Mouse (Mus musculus) ovary, postnatal 10 days (tissue): ENCODE measurements around the gene Coro2b.
"Not testable (repeated sequence)": the region's sequence is repeated elsewhere in the genome, so short reads cannot be mapped to it uniquely, and the experiment has no call there.

Source experiments
- DNase-seq: peaks from one replicate; pipeline ENCODE4 v3.0.0; 2022; ENCODE audit warnings: low spot score

The Coro2b gene

DNA sequence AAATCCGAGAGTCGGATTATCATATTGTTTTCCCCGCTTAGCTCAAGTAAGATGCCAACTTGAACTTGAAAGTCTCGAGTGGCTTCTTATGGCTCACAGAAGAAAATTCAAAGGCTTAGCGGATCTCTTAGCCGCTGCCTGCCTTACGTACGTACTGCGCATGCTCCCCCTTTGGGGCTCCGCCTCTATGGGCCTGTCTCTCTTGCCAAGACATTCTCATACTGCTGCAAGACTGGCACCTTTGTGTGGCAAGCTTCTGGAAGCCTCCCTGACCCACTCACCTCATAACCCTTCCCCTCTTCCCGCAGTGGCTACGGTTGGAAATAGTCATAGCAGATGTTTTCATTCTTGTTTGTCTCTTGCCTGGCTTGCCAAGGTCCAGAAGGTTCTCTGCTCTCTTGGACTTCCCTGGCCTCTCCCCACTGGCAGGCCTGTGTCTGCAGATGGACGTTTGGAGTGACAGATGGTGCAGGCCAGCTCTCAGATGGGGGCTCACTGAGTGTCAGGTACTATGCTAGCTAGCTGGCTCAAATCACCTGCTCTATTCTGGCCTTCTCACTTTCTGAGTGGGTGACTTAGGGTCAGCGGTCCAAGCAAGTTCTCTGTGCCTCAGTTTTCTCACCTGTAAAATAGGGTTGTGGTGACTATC lies 65.2 kb downstream of the Coro2b start:
- no peak for DNase-seq

DNA sequence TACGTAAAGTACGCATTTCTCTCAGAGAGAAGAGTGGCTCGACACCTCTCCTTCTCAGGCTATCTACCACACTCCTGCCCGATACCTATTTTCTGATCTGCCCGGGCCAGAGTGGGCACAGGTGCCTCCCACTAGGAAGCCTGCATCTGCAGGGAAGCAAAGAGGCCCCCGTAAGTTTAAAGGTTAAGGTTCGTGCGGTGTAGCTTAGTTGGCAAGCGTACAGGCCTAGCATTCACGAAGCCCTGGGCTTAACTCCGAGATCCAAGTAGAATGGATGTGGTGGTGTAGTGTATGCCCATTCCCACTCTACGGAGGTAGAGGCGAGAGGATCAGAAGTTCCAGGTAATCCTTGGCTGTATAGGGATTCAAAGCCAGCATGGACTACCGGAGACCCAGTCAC lies 65.8 kb downstream of the Coro2b start:
- DNase-seq, result no peak

DNA sequence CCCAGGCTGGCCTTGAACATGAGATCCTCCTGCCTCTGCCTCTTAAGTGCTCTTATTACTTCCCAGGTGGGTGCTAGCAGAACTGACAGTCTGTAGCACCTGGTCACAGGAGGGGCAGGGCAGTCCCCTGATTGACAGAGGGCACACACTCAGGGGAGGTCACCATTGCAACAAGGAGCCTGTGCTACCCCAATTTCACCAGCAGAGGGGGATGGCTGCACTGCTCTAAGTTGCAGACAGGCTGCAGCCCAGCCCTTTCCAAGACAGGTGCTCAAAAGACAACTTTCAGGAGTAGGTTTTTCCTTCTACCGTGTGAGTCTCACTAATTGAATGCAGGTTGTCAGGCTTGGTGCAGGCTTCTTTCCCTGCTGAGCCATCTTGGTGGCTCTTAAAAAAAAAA lies 66.4 kb downstream of the Coro2b start:
- DNase-seq, result peak; percentile 38

DNA sequence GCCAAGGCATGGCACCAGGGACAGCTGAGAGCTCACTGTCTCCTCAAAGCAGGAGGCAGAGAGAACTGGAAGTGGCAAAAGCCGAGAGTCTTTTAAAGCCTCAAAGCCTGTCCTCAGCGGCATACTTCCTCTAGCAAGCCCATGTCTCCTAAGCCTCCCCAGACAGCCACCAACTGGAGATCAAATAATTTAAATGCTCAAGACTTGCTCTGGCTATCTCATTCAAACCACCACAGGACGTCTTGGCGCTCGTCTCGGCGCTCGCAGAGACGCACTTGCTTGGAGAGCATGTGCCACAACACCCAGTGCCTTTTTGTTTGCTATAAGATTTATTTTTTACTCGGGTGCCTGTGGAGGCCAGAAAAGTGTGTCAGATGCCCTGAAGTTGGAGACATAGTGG lies 67.1 kb downstream of the Coro2b start:
- DNase-seq, result no peak

DNA sequence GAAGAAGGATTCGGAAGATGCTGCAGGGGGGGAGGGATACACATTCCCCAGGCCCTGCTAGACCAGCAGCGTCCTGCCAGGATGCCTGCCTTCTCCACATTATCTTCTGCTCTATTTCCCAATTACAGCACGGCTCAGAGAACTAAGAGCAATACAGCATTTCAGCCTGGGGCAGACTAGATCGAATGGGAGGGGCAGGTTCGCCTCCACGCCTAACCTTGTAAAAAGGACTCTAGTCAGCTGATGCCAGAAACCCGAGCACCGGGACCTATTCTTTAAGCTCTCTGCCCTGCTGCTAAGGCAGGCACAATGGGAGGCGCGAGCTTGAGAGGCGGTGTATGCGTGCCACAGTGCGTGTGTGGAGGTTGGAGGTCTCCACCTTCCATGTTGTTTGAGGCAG lies 67.7 kb downstream of the Coro2b start:
- no peak for DNase-seq

DNA sequence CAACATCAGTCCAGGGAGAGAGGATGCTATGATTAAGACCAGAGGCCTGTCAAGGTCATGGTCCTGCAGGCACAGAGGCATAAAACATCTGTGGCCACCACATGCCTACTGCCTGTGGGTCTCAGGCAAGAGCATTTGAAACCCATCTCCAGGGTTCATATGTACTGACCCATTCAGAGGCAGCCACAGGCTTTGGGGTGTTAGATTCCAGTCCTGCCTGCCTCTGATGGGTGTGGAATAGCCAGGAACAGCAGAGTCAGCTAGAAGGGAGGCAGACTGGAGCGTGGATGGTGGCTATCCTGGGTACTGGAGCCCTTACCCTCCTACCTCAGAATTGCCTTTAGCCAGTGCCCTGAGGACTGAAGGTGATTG lies 69.4 kb downstream of the Coro2b start:
- no peak for DNase-seq

DNA sequence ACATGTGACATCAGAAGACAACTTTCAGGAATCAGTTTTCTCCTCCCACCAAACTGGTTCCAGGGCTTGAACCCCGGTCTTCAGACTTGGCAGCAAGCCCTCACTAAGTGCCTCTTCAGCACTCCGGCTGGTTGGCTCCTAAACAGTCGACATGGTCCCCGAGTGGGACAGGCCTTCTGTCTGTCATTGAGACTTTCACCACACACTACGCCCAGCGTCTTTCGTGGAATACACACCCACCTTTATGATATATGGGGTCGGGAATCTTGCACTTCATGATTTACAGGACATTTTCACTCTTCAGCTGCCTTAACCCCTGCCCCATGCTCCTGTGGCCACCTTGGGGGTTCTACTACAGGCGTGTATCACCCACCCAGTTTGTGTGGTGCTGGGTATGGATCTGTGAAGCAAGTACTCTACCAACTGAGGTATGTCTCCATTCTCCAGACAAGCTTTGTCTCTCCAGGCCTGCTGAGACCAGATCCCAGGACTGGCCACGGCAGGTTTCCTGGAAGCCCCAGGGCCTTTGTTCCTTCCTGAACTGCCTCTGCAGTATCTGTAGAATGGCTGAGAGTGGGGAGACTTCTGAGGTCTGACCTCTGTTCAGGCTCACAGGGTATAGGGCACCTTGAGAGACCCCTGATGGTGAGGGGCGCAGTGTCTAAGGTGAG lies 70.0 kb downstream of the Coro2b start:
- DNase-seq, result no peak

DNA sequence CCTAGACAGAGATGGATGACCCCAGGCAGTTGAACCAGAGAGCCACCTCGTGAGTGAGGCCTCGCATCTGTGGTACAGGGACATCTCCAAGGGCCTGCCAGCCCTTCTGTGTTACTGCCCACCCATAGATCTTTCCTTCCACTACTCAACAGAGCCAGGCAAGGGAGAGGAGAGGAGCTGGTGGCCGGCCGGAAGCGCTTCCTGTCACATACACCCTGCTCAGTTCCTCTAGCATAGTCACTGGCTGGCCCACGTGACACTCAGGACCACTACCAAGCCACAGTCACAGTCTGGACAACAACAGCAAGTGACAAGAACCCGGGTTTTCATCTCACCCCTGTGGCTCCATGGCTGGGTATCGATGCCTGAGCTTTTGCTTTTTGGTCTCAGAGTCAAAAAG lies 70.8 kb downstream of the Coro2b start:
- DNase-seq, result no peak

DNA sequence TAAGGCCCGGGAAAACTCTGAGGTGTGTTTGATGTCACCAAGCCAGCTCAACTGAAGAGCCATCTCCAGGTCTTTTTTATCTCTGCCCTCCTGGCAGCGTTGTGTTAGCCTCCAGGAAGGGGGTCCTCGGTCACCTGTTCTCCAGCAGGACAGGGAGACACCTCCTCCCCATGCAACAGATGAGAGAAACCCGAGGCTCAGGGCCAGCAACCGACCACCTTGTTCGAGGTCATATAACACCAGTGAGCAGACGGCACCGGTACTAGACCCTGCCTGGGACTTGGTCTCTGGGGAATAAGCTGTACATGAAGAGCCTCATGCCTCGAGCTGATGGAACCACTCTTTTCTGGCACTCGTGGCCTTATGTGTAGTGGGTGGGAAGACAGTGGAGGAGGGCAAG lies 72.1 kb downstream of the Coro2b start:
- no peak for DNase-seq

DNA sequence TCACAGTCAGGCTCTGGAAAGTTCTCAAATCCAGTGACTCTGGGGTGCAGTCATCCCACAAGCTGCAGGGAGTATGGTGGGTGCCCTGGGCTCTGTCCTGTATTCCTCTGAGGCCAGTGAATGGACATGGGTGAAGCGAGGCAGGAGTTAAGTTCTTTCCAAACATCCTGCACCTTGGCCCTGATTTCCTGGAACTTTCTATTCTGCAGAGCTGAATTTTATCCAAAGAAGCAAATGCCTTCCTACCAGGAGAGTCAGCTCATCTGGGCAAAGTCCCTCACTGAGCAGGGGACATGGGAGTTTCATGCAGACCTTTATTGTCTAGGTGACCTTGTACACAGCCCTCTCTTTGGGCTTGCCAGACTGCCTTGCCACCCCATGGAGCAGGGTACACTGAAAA lies 75.1 kb downstream of the Coro2b start:
- no peak for DNase-seq

DNA sequence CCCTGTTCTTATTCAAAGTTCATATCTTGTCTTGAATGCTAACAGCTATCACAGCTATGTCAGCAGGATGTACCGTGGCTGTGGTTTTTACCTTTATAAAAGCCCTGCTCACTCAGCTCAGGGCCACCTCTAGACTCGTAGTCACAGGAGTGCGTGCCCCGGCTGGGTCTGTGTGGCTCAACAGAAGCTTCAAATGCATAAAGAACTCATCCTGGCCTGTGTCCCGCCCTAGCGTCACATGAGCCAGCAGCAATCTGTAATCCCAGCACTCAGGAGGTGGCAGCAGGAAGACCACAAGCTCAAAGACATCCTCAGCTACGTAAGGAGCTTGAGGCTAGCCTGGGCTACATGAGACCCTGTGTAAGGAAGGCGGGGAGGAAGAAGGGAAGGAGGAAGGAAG lies 75.7 kb downstream of the Coro2b start:
- DNase-seq, result no peak

DNA sequence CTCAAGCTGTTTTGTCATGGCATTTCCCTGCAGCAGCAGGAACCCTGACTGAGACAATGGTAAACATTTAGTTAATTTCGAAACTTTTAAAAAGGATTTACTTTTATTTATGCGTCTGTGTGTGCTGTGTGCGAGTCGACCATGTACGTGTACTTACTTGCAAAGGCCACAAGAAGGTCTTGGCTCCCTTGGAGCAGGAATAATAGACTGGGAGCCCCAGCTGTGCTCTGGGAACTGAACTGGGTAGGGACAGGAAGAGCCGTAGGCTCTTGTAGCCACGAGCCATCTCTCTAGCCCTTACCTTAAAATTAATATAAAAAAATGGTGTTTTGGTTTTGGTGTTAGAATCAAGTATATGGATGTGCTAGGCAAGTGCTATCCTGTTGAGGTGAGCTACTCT lies 76.8 kb downstream of the Coro2b start:
- DNase-seq, result no peak

DNA sequence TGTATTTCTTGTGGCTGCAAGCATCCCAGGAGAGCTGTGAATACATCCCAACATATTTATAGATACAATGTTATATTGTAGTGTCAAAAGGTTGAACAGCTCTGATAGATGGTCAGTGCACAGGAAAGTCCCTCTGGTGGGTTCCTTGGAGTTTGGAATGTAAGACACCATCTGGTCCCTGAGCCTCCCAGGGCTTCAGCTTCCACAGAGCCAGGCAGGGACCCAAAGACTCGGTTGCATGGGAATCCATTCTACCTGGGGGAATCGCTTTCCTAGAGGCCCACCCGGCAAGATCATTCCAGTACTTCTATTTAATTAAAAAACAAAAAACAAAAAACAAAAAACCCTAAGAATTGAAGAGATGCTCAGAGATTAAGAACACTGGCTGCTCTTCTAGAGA lies 78.4 kb downstream of the Coro2b start:
- no peak for DNase-seq

DNA sequence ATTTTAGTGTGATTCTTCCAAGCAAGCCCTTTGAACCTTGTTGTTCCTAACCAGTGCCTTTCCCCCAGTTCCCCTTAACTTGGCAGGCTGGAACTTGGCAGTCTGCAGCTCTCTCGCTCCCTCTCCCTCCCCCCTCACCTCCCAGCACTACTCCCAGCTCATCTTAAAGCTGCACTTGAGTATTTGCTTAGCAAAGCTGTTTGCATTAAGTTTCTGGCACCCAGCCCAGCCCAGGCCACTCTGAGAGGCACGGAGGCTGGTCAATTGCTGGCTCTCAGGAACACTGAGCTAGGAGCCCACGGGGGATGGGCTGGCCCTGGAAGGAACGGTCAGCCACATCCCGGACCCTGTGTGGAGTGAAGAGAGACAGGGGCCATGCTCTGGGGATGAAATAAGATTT lies 80.8 kb downstream of the Coro2b start:
- DNase-seq, result no peak

DNA sequence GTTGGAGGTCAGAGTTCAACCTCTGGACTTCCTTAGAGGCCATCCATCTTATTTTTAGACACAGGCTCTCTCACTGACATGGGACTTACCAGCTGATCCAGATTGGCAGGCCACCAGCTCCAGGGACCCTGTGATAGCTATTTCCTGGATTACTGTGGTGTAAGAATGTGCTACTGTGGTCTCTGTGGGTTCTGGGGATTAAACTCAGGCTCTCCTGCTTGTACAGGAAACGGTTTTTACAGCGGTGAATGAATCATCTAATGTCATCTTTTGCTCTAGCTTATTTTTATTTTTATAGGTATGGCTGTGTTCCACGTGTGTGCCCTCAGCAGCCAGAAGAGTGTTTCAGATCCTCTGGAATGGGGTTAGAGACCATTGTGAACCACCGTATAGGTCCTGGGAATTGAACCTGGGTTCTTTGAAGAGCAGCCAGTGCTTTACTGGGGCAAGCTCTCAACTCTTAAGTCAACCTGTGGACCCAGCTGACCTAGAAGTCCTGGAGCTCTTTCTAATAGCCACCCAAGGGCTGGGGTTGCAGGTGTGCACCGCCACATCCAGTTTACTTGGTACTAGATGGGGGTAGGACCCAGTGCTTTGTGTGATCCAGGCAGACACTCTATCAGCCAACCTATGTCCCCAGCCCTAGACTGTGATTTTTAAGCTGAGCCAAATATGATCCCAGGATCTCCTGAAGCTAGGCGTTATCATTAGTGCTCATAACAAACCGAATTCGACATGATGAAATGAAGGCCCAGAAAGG lies 81.5 kb downstream of the Coro2b start:
- DNase-seq, result no peak

DNA sequence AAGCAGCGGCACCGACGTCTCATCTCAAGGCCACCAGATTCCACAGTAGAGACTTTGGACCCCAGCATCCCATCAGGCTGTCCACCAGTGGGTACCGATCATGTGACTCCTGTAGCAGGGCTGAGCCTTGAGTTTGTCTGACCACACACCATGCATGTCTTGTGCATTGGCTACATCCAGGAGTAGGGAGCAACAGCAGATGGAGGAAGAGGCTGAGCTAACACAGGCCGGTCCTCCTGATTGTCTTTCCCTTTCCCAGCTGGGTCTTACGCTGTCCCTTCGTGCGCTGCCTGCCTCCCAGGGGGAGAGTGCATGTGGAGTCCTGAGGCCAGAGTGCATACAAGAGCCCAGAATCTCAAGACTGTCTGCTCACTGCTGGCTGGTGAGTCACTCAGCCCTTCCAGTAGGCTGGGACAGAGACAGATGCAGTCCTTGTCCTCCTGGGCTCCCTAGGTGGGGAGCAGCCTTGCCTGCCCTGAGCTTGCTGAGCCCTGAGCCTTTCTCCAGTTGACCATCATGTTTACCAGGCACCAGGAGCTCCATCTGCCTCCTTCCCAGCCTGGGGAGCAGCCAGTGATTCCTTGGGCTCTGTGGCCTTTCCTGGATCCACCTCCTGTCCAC lies 84.4 kb downstream of the Coro2b start:
- DNase-seq, result no peak

DNA sequence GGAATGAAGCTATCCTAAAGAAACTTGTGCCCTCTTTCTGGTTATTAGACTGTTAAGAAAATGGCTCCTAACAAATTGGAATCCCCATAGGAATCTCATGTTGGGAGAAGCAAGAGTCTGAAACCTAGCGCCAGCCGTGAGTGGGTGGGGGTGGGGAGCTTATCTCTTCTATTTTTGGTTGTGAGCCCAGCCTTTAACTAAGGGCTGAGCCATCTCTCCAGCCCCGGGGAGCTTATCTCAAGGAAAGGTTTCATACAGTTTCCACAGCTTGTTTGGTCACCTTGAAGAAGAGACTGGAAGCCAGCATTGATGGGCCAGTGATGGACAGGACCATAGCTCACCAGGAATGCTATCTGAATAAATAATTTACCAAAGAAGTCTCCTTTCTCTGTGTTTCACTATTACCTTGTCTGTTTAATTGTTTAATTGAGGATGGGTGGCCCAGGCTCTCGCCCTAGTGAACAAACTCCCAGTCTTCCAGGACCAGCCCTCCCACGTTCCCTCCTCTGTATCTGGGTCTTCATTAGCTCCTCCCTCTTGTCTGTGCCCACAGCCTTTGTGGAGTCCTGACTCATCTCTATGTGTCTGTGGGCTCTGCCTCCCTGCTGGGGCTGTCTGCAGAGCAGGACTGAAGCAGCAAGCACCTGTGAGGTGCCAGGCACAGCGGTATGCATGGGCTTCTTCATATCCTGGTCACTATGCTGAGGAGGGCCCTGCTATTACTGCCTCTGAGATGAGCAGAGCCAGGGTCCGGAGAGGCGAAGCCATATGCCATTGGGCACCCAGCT lies 85.1 kb downstream of the Coro2b start:
- DNase-seq, result no peak

DNA sequence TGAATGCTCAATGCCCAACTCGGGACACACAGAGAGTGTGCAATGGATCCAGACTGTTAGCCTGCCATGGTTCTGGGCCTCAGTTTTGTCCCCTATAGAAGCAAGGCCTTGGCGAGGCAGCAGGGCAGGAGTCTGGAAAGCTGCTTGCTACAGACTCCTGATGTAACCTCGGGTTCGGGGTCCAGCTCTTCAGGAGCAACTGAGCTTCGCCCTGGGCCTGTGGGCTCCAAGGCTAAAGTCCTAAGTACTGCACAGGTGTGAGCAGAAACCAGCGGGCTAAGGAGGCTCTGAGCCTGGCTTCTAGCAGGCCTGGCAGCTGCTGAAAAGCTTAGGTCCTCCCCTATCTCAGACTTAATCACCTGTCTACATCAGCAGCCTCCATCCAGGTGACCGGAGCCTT lies 86.0 kb downstream of the Coro2b start:
- no peak for DNase-seq

DNA sequence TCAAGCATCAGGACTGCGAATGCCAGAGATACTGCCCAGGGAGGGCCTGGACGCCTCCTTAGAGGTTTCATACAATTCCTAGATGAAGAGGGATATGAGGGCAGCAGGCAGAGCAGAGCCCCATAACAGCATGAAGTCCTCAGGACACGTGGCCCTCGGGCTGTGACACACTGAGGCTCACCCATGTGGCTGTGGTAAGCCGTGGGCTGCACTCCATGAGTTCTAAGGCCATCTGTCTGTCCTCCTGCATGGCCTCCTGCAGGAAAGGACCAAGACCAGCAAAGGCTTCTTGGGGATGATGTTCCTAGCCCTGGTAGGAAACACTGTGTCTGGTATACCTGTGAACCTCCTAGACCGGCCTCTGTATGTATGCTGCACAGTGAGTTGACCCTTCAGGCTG lies 86.5 kb downstream of the Coro2b start:
- no peak for DNase-seq

DNA sequence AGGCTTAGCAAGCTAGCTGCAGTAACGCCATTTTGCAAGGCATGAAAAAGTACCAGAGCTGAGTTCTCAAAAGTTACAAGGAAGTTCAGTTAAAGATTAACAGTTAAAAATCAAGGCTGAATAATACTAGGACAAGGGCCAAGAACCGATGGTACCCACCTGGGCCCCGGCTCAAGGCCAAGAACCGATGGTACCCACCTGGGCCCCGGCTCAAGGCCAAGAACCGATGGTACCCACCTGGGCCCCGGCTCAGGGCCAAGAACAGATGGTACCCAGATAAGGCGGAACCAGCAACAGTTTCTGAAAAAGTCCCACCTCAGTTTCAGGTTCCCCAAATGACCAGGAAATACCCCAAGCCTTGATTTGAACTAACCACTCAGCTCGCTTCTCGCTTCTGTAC lies 89.5 kb downstream of the Coro2b start:
- DNase-seq, result not testable (repeated sequence)

DNA sequence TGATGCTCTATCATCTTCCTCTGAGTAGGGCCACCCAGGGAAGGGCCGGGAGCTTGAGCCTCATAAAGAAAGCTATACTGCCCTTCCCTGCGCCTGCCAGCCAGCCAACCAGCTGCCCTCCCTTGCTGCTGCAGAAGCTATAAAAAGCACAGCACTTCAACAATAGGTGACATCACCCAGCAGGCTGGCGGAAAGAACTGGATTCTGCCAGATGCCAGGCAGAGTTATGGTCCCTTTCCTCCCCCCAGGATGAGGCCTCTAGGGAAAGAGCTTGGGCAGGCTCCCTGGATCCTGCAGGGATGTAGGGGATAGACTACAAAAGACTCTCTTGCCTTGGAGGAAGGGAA lies 98.1 kb downstream of the Coro2b start:
- DNase-seq, result no peak

DNA sequence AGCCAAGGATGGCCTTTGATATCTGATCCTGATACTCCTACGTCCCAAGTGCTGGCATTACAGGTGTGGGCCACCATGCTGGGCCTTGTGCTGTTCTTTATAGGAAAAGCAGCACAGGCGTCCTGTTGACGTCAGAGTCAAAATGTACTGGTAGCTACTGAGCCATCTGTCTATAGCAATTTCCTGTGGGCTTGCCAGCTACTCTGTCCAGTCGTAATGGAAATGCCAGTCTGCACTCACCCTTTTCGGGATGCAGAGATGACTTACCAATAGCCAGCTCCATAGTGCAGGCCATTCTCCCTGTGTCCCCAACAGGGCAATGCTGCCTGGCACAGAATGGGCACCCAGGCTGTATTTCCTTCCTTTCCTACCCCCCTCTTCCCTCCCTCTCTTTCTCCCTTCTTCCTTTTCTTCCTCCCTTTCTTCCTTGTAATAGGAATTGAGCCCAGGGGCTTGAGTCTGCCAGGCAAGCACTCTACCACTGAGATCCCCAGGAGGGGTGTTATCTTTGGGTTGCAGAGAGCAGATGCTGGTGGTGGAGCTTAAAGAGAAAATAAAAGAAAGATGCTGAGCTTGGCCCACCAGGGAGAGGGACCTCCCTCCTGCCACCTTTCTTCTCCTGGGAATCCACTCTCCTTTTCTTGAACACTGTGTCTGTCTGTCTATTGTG lies 98.6 kb downstream of the Coro2b start:
- no peak for DNase-seq
